Mouse (Mus musculus) adrenal gland, postnatal 36 days (tissue): ENCODE measurements around the gene Rab32. TPM values are rescaled to one million over a fixed set of nuclear protein-coding genes. Genes with fewer than 3 reads are reported as not detected.
"Not testable (repeated sequence)": the region's sequence is repeated elsewhere in the genome, so short reads cannot be mapped to it uniquely, and the experiment has no call there.

Experiments used
- DNase-seq, 2 experiments: peaks; one replicate each; pipeline ENCODE4 v3.0.0; 2021; ENCODE audit warnings: mixed read lengths in 1 of 2
- long read RNA-seq, 2 experiments: library from polyadenylated mRNA; stranded (forward); transcript quantifications; one replicate each; pipeline ENCODE4 v2.0.0; 2021; ENCODE audit warnings: borderline sequencing depth in 2 of 2
- total RNA-seq, 2 experiments: library from RNA; stranded (reverse); gene quantifications; 2 replicates each; pipeline ENCODE4 v1.2.3; 2021

Gene Rab32
- total RNA-seq, result 10 to 100 TPM in 1 of 2 experiments, 1 to 10 TPM in 1; 5.8 to 10.5 TPM
- long read RNA-seq, experiment 1, transcript Rab32-201 (3 exons, 2,149 nt), result major isoform, 9 of 16 reads
- long read RNA-seq, experiment 1, partial matches to known transcripts, result 0 of 16 reads
- long read RNA-seq, experiment 1, other reads (novel, unspliced or antisense), result 7 of 16 reads
- long read RNA-seq, experiment 2, partial matches to known transcripts, result 1 of 1 reads
- long read RNA-seq, experiment 2, other reads (novel, unspliced or antisense), result 0 of 1 reads

DNA sequence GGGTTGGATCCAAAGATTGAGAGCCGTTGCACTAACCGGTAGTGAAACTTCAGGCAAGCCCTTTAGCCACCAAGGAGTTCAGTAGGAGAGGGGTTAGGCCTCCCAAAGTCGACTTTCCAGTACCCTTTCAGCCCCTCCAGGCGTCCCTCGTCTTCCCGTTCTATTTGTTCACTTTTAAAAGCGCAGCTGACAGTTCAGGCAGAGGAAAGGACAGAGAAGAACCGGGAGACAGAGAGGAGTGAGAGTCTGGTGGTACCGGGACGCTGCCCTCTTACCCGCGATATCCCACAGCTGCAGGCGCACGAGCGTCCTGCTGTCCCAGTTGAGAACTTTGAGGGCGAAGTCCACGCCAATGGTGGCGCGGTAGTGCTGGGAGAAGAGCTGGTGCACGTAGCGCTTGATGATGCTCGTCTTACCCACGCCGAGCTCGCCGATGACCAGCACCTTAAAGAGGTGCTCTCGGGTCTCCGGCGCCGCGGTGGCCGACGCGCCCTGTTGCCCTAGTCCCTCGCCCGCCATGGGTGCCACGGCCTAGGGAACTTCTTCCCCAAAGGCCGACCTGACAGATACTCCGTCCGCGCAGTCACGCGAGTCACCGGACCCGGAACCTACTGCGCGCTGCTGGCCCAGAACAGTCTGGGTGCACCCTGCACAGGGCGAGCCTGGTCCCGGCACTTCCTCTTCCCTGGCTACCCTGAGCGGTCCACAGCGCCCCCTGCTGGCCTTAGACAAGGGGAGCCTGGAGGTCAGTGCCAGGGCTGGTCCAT, at the start of gene Rab32:
Gene Rab32 (minus strand): TSS at position 696 of the 767 bp plus-strand sequence.
- peak; percentile 96 to 97 for DNase-seq

DNA sequence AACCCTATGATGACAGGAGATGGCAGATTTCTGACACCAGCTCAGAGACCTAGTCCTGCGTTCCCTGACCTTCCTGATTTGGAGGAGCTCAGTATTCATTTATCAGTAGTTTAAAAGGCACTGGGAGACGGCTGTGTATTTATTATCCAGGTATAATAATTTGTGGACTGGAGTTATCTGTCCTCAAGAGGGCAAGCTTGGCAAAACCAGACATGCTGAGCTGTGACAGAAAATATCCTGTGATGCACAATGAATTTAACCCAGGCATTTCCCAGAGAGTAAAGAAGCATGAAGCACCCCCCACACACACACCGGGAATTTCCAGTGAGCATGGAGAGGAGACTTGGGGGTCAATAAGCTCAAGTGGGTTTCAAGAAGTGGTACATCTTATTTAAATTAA, 42.7 kb upstream of the Rab32 start:
- DNase-seq, result no peak

DNA sequence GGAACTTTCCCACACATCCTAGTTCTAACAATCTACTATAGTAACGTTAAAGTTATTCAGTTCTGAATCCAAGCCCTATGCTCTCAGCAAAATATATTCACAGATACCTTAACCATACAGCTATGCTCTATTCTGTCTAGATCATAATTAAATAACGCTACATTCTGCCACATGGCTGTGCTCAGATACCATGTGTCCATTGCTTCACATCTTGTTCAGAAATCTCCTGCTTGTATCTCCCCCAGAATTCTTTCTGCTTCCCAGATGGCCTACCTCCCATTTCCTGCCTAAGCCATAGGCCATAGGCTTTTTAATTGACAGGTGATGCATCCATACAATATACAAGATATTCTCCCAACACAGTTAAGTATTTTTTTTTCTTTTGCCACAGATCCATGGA, 39.4 kb upstream of the Rab32 start:
- not testable (repeated sequence) for DNase-seq

DNA sequence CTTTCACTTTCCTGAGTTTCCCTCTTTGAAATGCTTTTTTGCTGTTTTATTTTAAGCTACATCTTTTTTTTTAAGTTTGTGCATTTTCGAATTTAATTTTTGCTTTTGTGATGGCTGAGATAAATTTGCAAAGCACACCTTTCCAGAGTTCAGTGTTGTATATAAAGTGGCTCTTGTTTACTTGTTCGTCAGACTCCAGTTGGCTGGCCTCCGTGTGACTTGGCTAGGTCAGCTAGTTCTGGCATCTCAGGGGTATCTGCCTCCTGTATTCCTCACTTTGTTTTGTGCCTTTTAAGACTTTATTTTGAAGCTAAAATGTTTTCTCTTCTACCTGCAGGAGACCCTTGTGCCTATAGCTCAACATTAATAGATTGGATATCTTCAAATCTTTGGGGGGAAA, 22.7 kb upstream of the Rab32 start:
- no peak for DNase-seq

DNA sequence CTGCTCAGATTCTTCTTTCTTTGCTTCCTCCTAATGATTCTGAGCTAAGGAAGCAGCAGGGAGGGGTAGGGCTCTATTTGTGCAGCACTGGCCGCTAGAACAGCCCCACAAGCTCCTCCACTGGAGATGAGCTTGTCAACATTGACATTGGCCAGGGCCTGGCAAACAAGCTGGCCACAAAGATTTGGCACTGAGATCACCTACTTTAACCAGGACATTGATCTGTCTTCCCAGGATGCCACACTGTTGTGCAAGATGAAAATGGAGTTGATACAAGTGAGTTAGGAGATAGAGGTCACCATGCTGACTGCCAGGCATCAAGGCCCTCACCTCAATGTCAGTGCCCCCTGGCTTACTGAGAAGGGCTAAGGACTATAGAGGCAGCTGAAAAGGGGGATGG, 21.8 kb upstream of the Rab32 start:
- no peak for DNase-seq

DNA sequence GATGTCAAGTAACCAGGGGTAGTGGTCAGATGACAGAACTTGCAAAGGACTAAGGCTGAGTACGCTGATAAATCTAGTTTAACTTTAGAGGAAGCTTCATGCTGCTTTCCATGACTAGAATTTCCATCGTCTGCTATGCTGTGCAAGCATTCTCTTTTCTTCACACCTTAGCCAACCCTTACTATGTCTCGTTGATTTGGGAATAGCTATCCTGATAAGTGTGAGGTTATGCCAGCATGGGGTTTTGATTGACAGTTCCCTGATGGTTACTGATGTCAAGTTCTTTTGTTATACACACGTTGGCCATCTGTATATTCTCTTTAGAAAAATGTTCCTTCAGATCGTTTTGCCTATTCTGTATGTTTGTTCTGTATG, 259 bp upstream of the Rab32 start:
- no peak for DNase-seq

DNA sequence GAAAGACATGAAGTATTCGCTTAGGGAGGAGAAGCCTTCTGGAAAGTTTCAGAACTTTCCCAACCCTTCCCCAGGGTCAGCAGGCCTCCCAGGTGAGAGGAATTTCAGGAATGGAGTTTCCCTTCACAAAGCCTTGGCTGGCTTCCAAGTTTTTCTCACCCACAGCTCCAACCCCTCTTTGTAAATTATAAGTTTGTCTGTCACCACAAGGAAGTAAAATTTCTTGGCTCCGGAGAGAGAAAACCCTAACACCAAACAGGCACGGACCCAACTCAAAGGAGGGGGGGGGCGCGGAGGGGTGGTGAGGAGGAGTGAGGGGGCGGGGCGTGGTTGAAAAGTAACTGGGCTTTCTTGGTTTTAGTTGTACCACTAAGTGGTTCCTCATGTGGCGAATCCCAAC, 980 bp downstream of the Rab32 start:
- DNase-seq, result peak; percentile 13 to 42

DNA sequence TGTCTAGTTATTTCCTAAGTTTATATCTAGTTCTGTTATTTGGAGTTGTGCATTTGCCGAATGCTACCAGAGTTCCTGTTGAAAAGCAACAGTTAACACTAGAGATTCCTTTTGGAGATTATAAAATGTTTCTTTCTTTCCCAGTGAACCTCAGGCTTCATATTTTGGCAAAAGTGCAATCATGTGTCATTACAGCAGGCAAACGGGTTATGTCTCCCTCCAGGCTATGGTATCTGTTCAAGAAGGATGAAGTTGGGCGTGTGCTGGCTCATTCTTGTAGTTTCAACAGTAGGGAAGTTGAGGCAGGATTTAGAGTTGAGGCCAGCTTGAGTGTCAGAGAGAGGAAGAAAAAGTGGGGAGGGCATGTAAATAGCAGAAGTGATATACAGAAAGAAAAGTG, 2.4 kb downstream of the Rab32 start:
- DNase-seq, result no peak

DNA sequence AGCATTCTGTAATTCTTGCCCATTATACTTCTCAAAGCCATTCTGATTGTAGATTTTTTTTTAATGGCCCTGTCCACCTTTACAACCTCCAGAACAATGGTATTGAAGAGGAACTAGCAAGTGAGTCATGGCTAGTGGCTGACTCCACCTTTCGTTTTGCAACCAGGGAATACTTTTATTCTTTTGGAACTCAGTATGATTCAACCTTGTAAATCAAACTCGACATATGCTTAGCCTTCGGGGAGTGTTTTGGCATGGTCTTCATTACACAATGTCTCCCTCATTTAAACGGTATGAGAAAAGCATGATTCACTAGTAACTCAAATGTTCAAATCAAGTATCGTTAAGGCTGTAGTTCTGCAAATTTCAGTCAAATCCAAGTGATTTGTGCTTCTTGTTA, 2.8 kb downstream of the Rab32 start:
- peak; percentile 54 to 62 for DNase-seq

DNA sequence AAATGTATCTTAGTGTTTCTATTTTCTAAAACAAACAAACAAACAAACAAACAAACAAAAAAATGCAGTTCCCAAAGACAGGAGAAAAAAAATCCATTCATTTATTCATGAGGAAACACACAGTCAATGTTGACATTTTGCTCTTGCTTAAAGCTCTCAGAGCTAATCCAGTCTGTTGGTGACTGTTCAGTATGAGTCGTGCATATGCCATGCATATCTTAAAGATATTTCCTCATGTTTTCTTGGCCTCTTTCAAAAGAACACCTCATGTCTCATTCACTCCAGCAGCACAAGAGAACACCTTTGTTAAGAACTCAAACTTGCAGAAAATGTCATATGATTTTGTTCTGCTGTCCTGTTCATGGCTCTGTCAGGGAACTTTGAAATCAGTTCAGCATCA, 7.9 kb downstream of the Rab32 start:
- DNase-seq, result no peak

DNA sequence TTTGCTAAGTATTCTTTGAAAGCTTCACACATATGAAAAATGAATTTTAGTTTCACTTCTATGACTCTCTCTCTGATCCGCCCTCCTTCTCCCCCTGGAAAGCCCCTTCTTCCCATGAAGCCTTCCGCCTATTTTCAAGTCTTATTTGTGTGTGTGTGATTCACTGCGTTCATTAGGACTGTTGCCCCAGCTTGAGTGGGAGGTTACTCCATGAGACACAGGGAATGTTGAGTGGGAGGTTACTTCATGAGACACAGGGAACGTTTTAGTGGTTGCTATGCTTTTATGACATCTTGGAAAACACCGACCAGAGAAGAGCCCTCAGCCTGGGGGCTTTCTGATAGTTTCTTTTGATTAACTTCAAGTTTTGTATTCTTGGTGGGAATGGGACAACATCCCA, 11.4 kb downstream of the Rab32 start:
- no peak for DNase-seq

DNA sequence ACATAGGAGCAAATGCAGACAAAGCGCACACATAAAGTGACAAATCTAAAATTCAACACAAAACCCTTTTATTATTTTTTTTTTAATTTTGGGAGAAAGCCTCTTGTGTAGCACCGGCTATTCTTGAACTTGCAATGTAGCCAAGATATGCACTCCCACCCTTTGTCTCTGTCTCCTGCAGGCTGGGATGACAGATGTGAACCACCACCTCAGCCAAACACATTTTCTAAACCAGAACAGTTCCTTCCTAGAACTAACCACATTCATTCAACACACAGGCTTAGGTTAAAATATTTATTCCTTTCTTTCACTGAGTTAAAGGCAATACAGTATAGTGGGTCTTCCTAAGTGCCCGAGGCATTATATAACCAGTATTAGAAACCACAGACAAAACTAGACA, 13.1 kb downstream of the Rab32 start:
- DNase-seq, result no peak

Other genes starting within 250 kb of the Rab32 start
- under 1 TPM; 0.40 to 0.76 TPM for gene Adgb, start 85.9 kb downstream of the Rab32 start, total RNA-seq
- gene Gm10944, start 123.1 kb upstream of the Rab32 start, total RNA-seq, result not detected